Mouse (Mus musculus): Measurements from ENCODE around the gene Kctd8. TPM values are rescaled to one million over a fixed set of nuclear protein-coding genes. Genes with fewer than 3 reads are reported as not detected.

Kctd8 gene
- polyA plus RNA-seq, 1 experiment from 2014 or later, result 3.7 TPM

- Histone ChIP-seq H3K36me3 (no peaks in the 10 kb centered on the region), H3K9me3 (no peaks in the 10 kb centered on the region), H3K27ac (no peak overlapping the region), H3K4me2 (replicated peaks) (no peak overlapping the region), H3K9ac (no peak overlapping the region), H3K4me3 (no peak overlapping the region), H3K27me3 (no peaks in the 10 kb centered on the region), H3K4me1 (no peaks in the 10 kb centered on the region)
- no peak for ATAC-seq (ENCODE audit: low FRiP score, low read depth)
- 85% methylated on average over 4 of the region's 4 CpGs for WGBS
These were observed 200.4 kb downstream of the Kctd8 start for GRCm38 (mm10) chr5:69141082-69141481.

DNA sequence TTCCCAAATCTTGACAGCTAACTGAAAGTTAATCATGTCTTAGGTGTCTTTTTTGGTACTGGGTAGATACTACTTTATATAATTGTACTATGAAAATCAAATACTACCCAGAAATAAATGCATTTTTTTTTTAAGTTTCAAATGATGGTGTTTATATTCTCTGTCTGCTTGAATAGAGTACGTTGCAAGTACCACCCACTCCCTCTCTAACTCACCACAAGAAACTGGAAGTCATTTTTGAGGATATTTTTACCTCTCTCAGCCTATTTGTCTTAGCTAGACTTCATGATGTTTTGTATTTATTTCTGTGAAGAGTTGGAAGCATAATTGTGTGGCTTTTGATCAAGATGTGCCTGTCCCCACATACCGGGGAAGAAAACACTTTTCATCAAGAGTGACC is 232.8 kb downstream of the Kctd8 start:
- Histone ChIP-seq H3K27ac (no peak overlapping the region), H3K4me2 (replicated peaks) (no peak overlapping the region), H3K9ac (no peak overlapping the region), H3K4me1 (no peaks in the 10 kb centered on the region), H3K36me3 (no peaks in the 10 kb centered on the region), H3K27me3 (no peaks in the 10 kb centered on the region), H3K4me3 (no peak overlapping the region), H3K9me3 (no peaks in the 10 kb centered on the region)
- ATAC-seq (ENCODE audit: low FRiP score, low read depth), result no peak
- WGBS, result 82% methylated on average over 2 of the region's 2 CpGs

DNA sequence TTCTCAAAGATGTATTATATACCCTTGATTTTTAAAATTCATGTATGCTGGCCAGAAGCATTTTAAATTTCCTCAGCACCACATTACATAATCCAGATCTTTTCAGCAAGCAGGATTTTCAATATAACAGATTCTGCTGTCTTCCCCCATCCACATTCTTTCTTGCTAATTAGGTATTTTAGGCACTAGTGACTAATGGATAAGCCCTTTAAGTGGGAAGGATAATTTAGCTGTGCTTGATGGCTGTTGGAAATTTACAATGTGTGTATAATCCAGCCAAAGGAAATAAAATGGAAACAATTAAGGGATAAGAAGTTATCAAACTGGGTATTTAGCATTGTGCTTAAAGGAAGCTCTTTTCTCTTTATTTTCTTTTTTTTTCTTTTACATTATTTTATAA is 252.6 kb downstream of the Kctd8 start:
- ATAC-seq (ENCODE audit: low FRiP score, low read depth), result no peak
- Histone ChIP-seq H3K27me3 (no peaks in the 10 kb centered on the region), H3K4me3 (no peak overlapping the region), H3K9me3 (no peaks in the 10 kb centered on the region), H3K4me2 (replicated peaks) (no peak overlapping the region), H3K27ac (no peak overlapping the region), H3K36me3 (no peaks in the 10 kb centered on the region), H3K9ac (no peak overlapping the region), H3K4me1 (no peaks in the 10 kb centered on the region)

Small RNA genes within 50 kb of the gene (microRNA-seq; reads per million reads assigned to microRNA genes)
- not detected for gene Gm24368

Other genes with a start within 250 kb of the Kctd8 start
- 0.28 TPM in 1 of 2 replicates, not detected in the other for gene Yipf7, start 201.0 kb upstream of the Kctd8 start, polyA plus RNA-seq (2015; fragmentation: Nextera tagmentation; extraction: Ambion mirVana)
- gene Guf1, start 215.2 kb upstream of the Kctd8 start, polyA plus RNA-seq (2015; fragmentation: Nextera tagmentation; extraction: Ambion mirVana), result 64.5 and 69.2 TPM in 2 replicates